ENCODE assay signal across 2 mouse cellular contexts in the genomic region with DNA sequence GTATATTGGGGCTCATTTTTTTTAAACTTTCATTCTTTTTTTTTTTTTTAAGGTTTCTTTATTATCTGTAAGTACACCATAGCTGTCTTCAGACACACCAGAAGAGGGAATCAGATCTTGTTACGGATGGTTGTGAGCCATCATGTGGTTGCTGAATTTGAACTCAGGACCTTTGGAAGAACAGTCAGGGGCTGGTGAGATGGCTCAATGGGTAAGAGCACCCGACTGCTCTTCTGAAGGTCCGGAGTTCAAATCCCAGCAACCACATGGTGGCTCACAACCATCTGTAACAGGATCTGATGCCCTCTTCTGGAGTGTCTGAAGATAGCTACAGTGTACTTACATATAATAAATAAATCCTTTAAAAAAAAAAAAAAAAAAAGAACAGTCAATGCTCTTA. TPM values are rescaled to one million over a fixed set of nuclear protein-coding genes. Genes with fewer than 3 reads are reported as not detected.
"Had no signal": no experiment of that assay in that cellular context is flagged by ENCODE, and none has a peak within 500 bp of the region (broad histone marks: within the 10 kb centered on the region; RNA-seq: fewer than 3 reads in every experiment).

No protein-coding gene starts in this region.

RNA-seq across cellular contexts. Expression of gene Rundc3a, which starts 17.1 kb away (rescaled TPM):
- total RNA-seq: gastrocnemius, adult 18-20 months; gastrocnemius, postnatal 36 days had no signal
